Mouse (Mus musculus): Measurements from ENCODE around the gene Slc38a2. TPM values are rescaled to one million over a fixed set of nuclear protein-coding genes. Genes with fewer than 3 reads are reported as not detected.

The Slc38a2 gene
- polyA plus RNA-seq, 1 experiment from 2014 or later = 125 TPM

GRCm38 (mm10) chr15:96678871-96679773 lies 20.4 kb downstream of the Slc38a2 start:
- Histone ChIP-seq H3K4me2 (no peak overlapping the region), H3K27ac (no peak overlapping the region), H3K9ac (no peak overlapping the region), H3K9me3 (no peaks in the 10 kb centered on the region), H3K4me3 (no peak overlapping the region), H3K27me3 (no peaks in the 10 kb centered on the region; the same call in 1 of the 2 replicates), H3K36me3 (no peaks in the 10 kb centered on the region), H3K4me1 (peaks cover 18% of the 10 kb centered on the region)
- WGBS = 62% methylated on average over 19 of the region's 19 CpGs
- ATAC-seq (ENCODE audit: insufficient number of reproducible peaks, insufficient read depth, low FRiP score, low TSS enrichment, low read depth) = no peak

GRCm38 (mm10) chr15:96676518-96676917 lies 23.0 kb downstream of the Slc38a2 start:
- no peak for ATAC-seq (ENCODE audit: insufficient number of reproducible peaks, insufficient read depth, low FRiP score, low TSS enrichment, low read depth)
- Histone ChIP-seq H3K4me1 (peaks cover 11% of the 10 kb centered on the region), H3K4me2 (0 out of 2 replicates have a peak overlapping the region, but pooled peaks have one; percentile 3), H3K36me3 (no peaks in the 10 kb centered on the region), H3K27me3 (no peaks in the 10 kb centered on the region; the same call in 1 of the 2 replicates), H3K4me3 (no peak overlapping the region), H3K9me3 (no peaks in the 10 kb centered on the region), H3K9ac (no peak overlapping the region), H3K27ac (no peak overlapping the region)
- WGBS = 48% methylated on average over 10 of the region's 10 CpGs

GRCm38 (mm10) chr15:96675744-96676143 lies 23.8 kb downstream of the Slc38a2 start:
- WGBS = 50% methylated on average over 15 of the region's 15 CpGs
- Histone ChIP-seq H3K36me3 (no peaks in the 10 kb centered on the region), H3K4me1 (peaks cover 11% of the 10 kb centered on the region), H3K27ac (no peak overlapping the region), H3K9me3 (no peaks in the 10 kb centered on the region), H3K9ac (no peak overlapping the region), H3K4me2 (peak overlapping the region; percentile 3; the same call in 1 of the 2 replicates), H3K4me3 (no peak overlapping the region), H3K27me3 (no peaks in the 10 kb centered on the region; the same call in 1 of the 2 replicates)
- no peak for ATAC-seq (ENCODE audit: insufficient number of reproducible peaks, insufficient read depth, low FRiP score, low TSS enrichment, low read depth)

DNA sequence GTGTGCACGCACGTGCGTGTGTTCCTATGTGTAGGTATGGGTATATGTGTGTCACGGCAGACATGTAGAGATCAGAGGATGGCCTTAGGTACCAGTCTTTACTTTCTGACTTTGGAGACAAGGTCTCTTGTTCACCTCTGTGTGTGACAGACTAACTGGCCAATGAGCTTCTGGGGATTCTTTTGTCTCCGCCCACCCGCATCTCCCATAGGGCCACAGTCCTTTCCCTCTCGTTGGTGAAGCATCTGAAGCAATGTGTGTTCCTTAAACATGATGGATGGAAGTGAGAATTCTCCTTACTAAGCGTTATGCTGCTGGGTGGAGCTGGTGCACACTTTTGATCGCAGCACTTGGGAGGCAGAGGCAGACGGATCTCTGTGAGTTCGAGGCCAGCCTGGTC lies 24.5 kb downstream of the Slc38a2 start:
- H3K27me3 ChIP-seq = no peaks in the 10 kb centered on the region; the same call in 1 of the 2 replicates
- WGBS = 84% methylated on average over 11 of the region's 11 CpGs
- peaks cover 11% of the 10 kb centered on the region for H3K4me1 ChIP-seq
- no peaks in the 10 kb centered on the region for H3K36me3 ChIP-seq
- no peak overlapping the region for H3K4me3 ChIP-seq
- H3K9ac ChIP-seq = no peak overlapping the region
- H3K4me2 ChIP-seq = no peak overlapping the region
- no peak overlapping the region for H3K27ac ChIP-seq
- H3K9me3 ChIP-seq = no peaks in the 10 kb centered on the region
- no peak for ATAC-seq (ENCODE audit: insufficient number of reproducible peaks, insufficient read depth, low FRiP score, low TSS enrichment, low read depth)

- H3K4me1 ChIP-seq = peaks cover 11% of the 10 kb centered on the region
- H3K27me3 ChIP-seq = no peaks in the 10 kb centered on the region
- H3K27ac ChIP-seq = no peak overlapping the region
- H3K9me3 ChIP-seq = no peaks in the 10 kb centered on the region
- H3K9ac ChIP-seq = no peak overlapping the region
- no peaks in the 10 kb centered on the region for H3K36me3 ChIP-seq
- no peak overlapping the region for H3K4me3 ChIP-seq
- no peak for ATAC-seq (ENCODE audit: insufficient number of reproducible peaks, insufficient read depth, low FRiP score, low TSS enrichment, low read depth)
- H3K4me2 ChIP-seq = no peak overlapping the region
- whole genome bisulfite sequencing = 44% methylated on average over 1 of the region's 1 CpGs
Observed at GRCm38 (mm10) chr15:96674089-96674488, 25.4 kb downstream of the Slc38a2 start.

- WGBS = 91% methylated on average over 6 of the region's 6 CpGs
- Histone ChIP-seq H3K4me2 (no peak overlapping the region), H3K4me1 (peaks cover 6% of the 10 kb centered on the region; the same call in 1 of the 2 replicates), H3K9me3 (no peaks in the 10 kb centered on the region), H3K9ac (no peak overlapping the region), H3K4me3 (no peak overlapping the region), H3K27me3 (no peaks in the 10 kb centered on the region), H3K36me3 (no peaks in the 10 kb centered on the region), H3K27ac (no peak overlapping the region)
- no peak for ATAC-seq (ENCODE audit: insufficient number of reproducible peaks, insufficient read depth, low FRiP score, low TSS enrichment, low read depth)
Observed at GRCm38 (mm10) chr15:96669721-96670120, 29.8 kb downstream of the Slc38a2 start.

GRCm38 (mm10) chr15:96666663-96667062 lies 32.9 kb downstream of the Slc38a2 start:
- ATAC-seq (ENCODE audit: insufficient number of reproducible peaks, insufficient read depth, low FRiP score, low TSS enrichment, low read depth) = no peak
- no peak overlapping the region for H3K27ac ChIP-seq
- WGBS = 5% methylated on average over 7 of the region's 7 CpGs

DNA sequence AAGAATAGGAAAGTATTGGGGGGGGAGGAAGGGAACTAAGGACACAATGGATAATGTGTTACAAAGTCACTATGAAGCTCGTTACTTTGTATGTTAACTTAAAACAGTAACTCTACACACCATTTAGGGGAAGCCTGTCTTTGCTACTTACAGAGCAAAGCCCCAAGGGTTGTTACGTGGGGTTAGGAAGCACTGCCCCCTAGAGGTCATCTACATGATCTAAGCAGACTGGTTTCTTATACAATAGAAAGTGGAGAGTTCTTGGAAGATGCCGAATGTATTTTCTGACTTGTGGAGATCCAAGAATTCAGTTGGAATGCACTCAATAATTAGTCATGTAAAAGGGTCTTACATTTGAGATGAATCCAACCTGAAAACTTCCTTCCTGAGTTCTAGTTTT lies 33.6 kb downstream of the Slc38a2 start:
- Histone ChIP-seq H3K4me3 (no peak overlapping the region), H3K36me3 (no peaks in the 10 kb centered on the region), H3K4me1 (peaks cover 6% of the 10 kb centered on the region; the same call in 1 of the 2 replicates), H3K9ac (no peak overlapping the region), H3K4me2 (peak overlapping the region; percentile 51; the same call in 1 of the 2 replicates), H3K9me3 (no peaks in the 10 kb centered on the region), H3K27me3 (no peaks in the 10 kb centered on the region), H3K27ac (no peak overlapping the region)
- ATAC-seq (ENCODE audit: insufficient number of reproducible peaks, insufficient read depth, low FRiP score, low TSS enrichment, low read depth) = peak; percentile 67; the same call in 1 of the 2 replicates
- WGBS = 4% methylated on average over 3 of the region's 3 CpGs

More at GRCm38 (mm10) chr15:96666663-96667062, 32.9 kb downstream of the Slc38a2 start:
- Histone ChIP-seq H3K9me3 (no peaks in the 10 kb centered on the region), H3K4me3 (peak overlapping the region; percentile 25; the same call in 1 of the 2 replicates), H3K4me1 (peaks cover 6% of the 10 kb centered on the region; the same call in 1 of the 2 replicates), H3K4me2 (peak overlapping the region; percentile 51), H3K27me3 (no peaks in the 10 kb centered on the region), H3K36me3 (no peaks in the 10 kb centered on the region), H3K9ac (no peak overlapping the region)

DNA sequence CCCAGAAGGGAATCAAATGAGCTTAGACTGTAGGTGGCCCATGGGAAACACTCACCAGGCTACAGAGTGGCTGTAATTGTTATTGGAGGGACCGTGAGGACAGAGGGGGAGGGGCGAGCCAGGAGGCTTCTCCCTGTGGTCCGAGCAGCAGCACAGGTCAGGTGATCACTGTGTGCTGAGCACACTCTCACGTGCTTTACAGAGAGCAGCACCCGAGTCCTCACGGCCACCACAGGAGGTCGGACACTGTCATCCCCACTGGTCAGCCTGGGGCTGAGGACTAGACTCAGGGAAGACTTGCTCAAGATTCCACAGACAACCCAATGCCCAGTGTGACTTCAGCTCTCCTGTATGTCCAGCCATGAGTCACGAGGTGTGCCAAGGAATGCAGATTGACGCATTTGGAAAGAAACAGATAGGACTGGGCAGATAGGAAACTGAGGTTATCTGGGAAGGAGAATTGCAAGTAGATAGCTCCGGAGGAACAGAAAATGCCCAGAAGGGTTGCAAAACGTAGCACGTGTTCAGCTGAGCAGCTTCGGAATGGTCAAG lies 38.9 kb downstream of the Slc38a2 start:
- H3K27ac ChIP-seq = no peak overlapping the region
- ATAC-seq (ENCODE audit: insufficient number of reproducible peaks, insufficient read depth, low FRiP score, low TSS enrichment, low read depth) = no peak
- no peaks in the 10 kb centered on the region for H3K4me1 ChIP-seq

GRCm38 (mm10) chr15:96658275-96658602 lies 41.3 kb downstream of the Slc38a2 start:
- no peaks in the 10 kb centered on the region for H3K9me3 ChIP-seq
- H3K27ac ChIP-seq = no peak overlapping the region
- H3K4me3 ChIP-seq = no peak overlapping the region
- no peak overlapping the region for H3K4me2 ChIP-seq
- no peaks in the 10 kb centered on the region for H3K4me1 ChIP-seq
- no peak for ATAC-seq (ENCODE audit: insufficient number of reproducible peaks, insufficient read depth, low FRiP score, low TSS enrichment, low read depth)
- no peaks in the 10 kb centered on the region for H3K27me3 ChIP-seq
- WGBS = 63% methylated on average over 14 of the region's 14 CpGs
- H3K36me3 ChIP-seq = no peaks in the 10 kb centered on the region
- no peak overlapping the region for H3K9ac ChIP-seq

More for the DNA sequence above, 38.9 kb downstream of the Slc38a2 start:
- no peak overlapping the region for H3K9ac ChIP-seq
- 61% methylated on average over 13 of the region's 13 CpGs for WGBS
- no peaks in the 10 kb centered on the region for H3K27me3 ChIP-seq
- H3K36me3 ChIP-seq = no peaks in the 10 kb centered on the region
- no peak overlapping the region for H3K4me2 ChIP-seq
- H3K4me3 ChIP-seq = no peak overlapping the region
- H3K9me3 ChIP-seq = no peaks in the 10 kb centered on the region

GRCm38 (mm10) chr15:96657576-96658274 lies 41.8 kb downstream of the Slc38a2 start:
- Histone ChIP-seq H3K27me3 (no peaks in the 10 kb centered on the region), H3K4me3 (no peak overlapping the region), H3K4me2 (no peak overlapping the region), H3K9ac (no peak overlapping the region), H3K4me1 (no peaks in the 10 kb centered on the region), H3K27ac (no peak overlapping the region), H3K9me3 (no peaks in the 10 kb centered on the region), H3K36me3 (no peaks in the 10 kb centered on the region)
- whole genome bisulfite sequencing = 67% methylated on average over 17 of the region's 17 CpGs
- ATAC-seq (ENCODE audit: insufficient number of reproducible peaks, insufficient read depth, low FRiP score, low TSS enrichment, low read depth) = no peak

Data from embryonic facial prominence, embryonic 13.5 days (tissue).